Comparison of ENCODE assay signal across 13 mouse cellular contexts in genomic region chr7:123322452-123323121, GRCm38 (mm10). TPM values are rescaled to one million over a fixed set of nuclear protein-coding genes. Genes with fewer than 3 reads are reported as not detected.
DNase-seq lines count a peak whose midpoint lies in the region; ATAC-seq and TF ChIP-seq lines count a peak whose summit lies in the region.
"Had no signal": no experiment of that assay in that cellular context is flagged by ENCODE, and none has a peak within 500 bp of the region (broad histone marks: within the 10 kb centered on the region; RNA-seq: fewer than 3 reads in every experiment).

No protein-coding gene starts in this region.

- ATAC-seq in erythroid progenitor cell, adult 5-6 weeks (replicated peaks; ENCODE audit: low FRiP score, poor library complexity, severe bottlenecking), result peak; percentile 64
- ATAC-seq in hindbrain, embryonic 16.5 days, result no peak
- ATAC-seq: forebrain, embryonic 14.5 days; Patski had no signal

- peak overlapping the region; percentile 53 for H3K27ac ChIP-seq in MEL (ENCODE audit: control insufficient read depth, low read depth, low read length)
- H3K27ac ChIP-seq in hindbrain, embryonic 16.5 days (ENCODE audit: low read depth, low read length), result no peak overlapping the region
- H3K27ac ChIP-seq in hindbrain, embryonic 10.5 days, result no peak overlapping the region
- H3K27ac ChIP-seq: hindbrain, embryonic 14.5 days had no signal

- H3K4me3 ChIP-seq in MEL (ENCODE audit: control insufficient read depth in 1 of 2, insufficient read depth in 1 of 2, low read depth in 2 of 2, low read length in 2 of 2), result no peak overlapping the region
- no peak overlapping the region for H3K4me3 ChIP-seq in lung, adult 2 months (replicated peaks; ENCODE audit: extremely low read depth, low read depth, low read length)
- no peak overlapping the region for H3K4me3 ChIP-seq in hindbrain, embryonic 16.5 days (ENCODE audit: low read length)
- no peak overlapping the region for H3K4me3 ChIP-seq in hindbrain, embryonic 10.5 days
- H3K4me3 ChIP-seq: myocyte had no signal

- TF ChIP-seq POLR2A in MEL (IDR thresholded peaks at IDR 0.05; ENCODE audit: control insufficient read depth in 1 of 2, insufficient read depth in 1 of 2, low read depth in 1 of 2, low read length in 2 of 2, poor library complexity in 1 of 2), result no peak; a peak in 1 of 4 replicates
- no peak for TF ChIP-seq POLR2A in lung, adult 2 months (IDR thresholded peaks at IDR 0.05; ENCODE audit: borderline replicate concordance, extremely low read depth, low read depth, low read length)

- no peaks in the 10 kb centered on the region for H3K79me2 ChIP-seq in MEL (ENCODE audit: control insufficient read depth, insufficient read depth, low read length, poor library complexity)

- peaks cover 4 to 6% of the 10 kb centered on the region in 2 experiments for H3K4me1 ChIP-seq in MEL (ENCODE audit: control insufficient read depth in 1 of 2, insufficient read depth in 2 of 2, low read length in 2 of 2)
- peaks cover 3% of the 10 kb centered on the region; the same call in 1 of the 2 replicates for H3K4me1 ChIP-seq in lung, adult 2 months (ENCODE audit: control insufficient read depth, insufficient read depth, low read length)
- H3K4me1 ChIP-seq in hindbrain, embryonic 16.5 days (ENCODE audit: control insufficient read depth, insufficient read depth, low read depth, low read length), result no peaks in the 10 kb centered on the region
- no peaks in the 10 kb centered on the region for H3K4me1 ChIP-seq in hindbrain, embryonic 10.5 days (replicated peaks)

- TF ChIP-seq RAD21 in MEL (IDR thresholded peaks at IDR 0.05; ENCODE audit: low read depth, low read length), result no peak

- no peak overlapping the region for H3K4me2 ChIP-seq in hindbrain, embryonic 16.5 days (ENCODE audit: low read length)
- H3K4me2 ChIP-seq: hindbrain, embryonic 14.5 days had no signal

- H3K27me3 ChIP-seq in MEL (ENCODE audit: control insufficient read depth in 1 of 2, insufficient read depth in 2 of 2, low read length in 2 of 2), result no peaks in the 10 kb centered on the region
- no peaks in the 10 kb centered on the region for H3K27me3 ChIP-seq in splenic B cell, adult 2 months (ENCODE audit: control insufficient read depth, insufficient read depth, low read length, poor library complexity, severe bottlenecking)
- no peaks in the 10 kb centered on the region for H3K27me3 ChIP-seq in hindbrain, embryonic 16.5 days (replicated peaks; ENCODE audit: control insufficient read depth, insufficient read depth, low read length)
- H3K27me3 ChIP-seq in hindbrain, embryonic 10.5 days (ENCODE audit: insufficient read depth, poor library complexity, severe bottlenecking), result no peaks in the 10 kb centered on the region
- H3K27me3 ChIP-seq: Patski had no signal

- WGBS in lung, adult 2 months, result 60% methylated on average over 13 of the region's 13 CpGs
- 89% methylated on average over 13 of the region's 13 CpGs for WGBS in hindbrain, embryonic 16.5 days
- WGBS in hindbrain, embryonic 10.5 days, result 91% methylated on average over 13 of the region's 13 CpGs

- no peak for TF ChIP-seq CTCF in MEL (IDR thresholded peaks at IDR 0.05 in 2 of 3, conservative IDR thresholded peaks at IDR 0.05 in 1 of 3; ENCODE audit: control insufficient read depth in 1 of 3, insufficient read depth in 1 of 3, low read depth in 2 of 3, low read length in 3 of 3, poor library complexity in 1 of 3, severe bottlenecking in 1 of 3)
- no peak for TF ChIP-seq CTCF in lung, adult 2 months (IDR thresholded peaks at IDR 0.05; ENCODE audit: insufficient read depth, low read length)

- no peaks in the 10 kb centered on the region for H3K9me3 ChIP-seq in MEL (replicated peaks; ENCODE audit: insufficient read depth, low read length)
- no peaks in the 10 kb centered on the region for H3K9me3 ChIP-seq in hindbrain, embryonic 16.5 days (ENCODE audit: control insufficient read depth, low read length)
- no peaks in the 10 kb centered on the region for H3K9me3 ChIP-seq in hindbrain, embryonic 10.5 days

- H3K9ac ChIP-seq in MEL (ENCODE audit: control insufficient read depth, low read depth, low read length, poor library complexity, severe bottlenecking), result peak overlapping the region; percentile 32; the same call in 1 of the 2 replicates
- H3K9ac ChIP-seq in hindbrain, embryonic 16.5 days (ENCODE audit: low read depth, low read length), result no peak overlapping the region
- H3K9ac ChIP-seq: hindbrain, embryonic 14.5 days had no signal

- no peak for TF ChIP-seq EP300 in MEL (IDR thresholded peaks at IDR 0.05; ENCODE audit: low read depth in 1 of 2, low read length in 2 of 2)

- H3K36me3 ChIP-seq in MEL (ENCODE audit: control insufficient read depth in 1 of 2, insufficient read depth in 2 of 2, low read length in 2 of 2), result peaks cover 4% of the 10 kb centered on the region in 2 experiments; a peak in 3 of 4 replicates
- H3K36me3 ChIP-seq in splenic B cell, adult 2 months (ENCODE audit: control insufficient read depth, insufficient read depth, low read length, poor library complexity, severe bottlenecking), result peaks cover 20% of the 10 kb centered on the region
- H3K36me3 ChIP-seq in hindbrain, embryonic 16.5 days (ENCODE audit: control insufficient read depth, insufficient read depth, low read length), result peaks cover 17% of the 10 kb centered on the region
- H3K36me3 ChIP-seq in hindbrain, embryonic 10.5 days, result peaks cover 95% of the 10 kb centered on the region

- DNase-seq in MEL (ENCODE audit: low read depth, low spot score), result peak; percentile 78
- peak; percentile 35 for DNase-seq in lung, adult 2 months
- DNase-seq in splenic B cell, adult 2 months (ENCODE audit: low read depth, low spot score), result peak; percentile 29
- no peak for DNase-seq in embryo, embryonic 10 days (ENCODE audit: low spot score)
- no peak for DNase-seq in kidney, postnatal 36 days
- no peak for DNase-seq in hindbrain, embryonic 10.5 days (ENCODE audit: low spot score)
- DNase-seq: cerebellum, adult 9-10 months had no signal

TF ChIP-seq in MEL, 35 proteins besides CTCF, POLR2A, EP300 and RAD21:
- TF ChIP-seq NRF1 (IDR thresholded peaks at IDR 0.05; ENCODE audit: insufficient read depth, low read depth, low read length, poor library complexity, severe bottlenecking), result peak; percentile 53; the same call in 1 of the 2 replicates
- TF ChIP-seq ETS1 (IDR thresholded peaks at IDR 0.05; ENCODE audit: low read depth, low read length), result 0 out of 2 replicates have a peak, but pooled peaks have one; percentile 27
- no peak for TF ChIP-seq MYB (IDR thresholded peaks at IDR 0.05; ENCODE audit: low read depth, low read length)
- no peak for TF ChIP-seq SMC3 (IDR thresholded peaks at IDR 0.05; ENCODE audit: low read depth, low read length)
TF ChIP-seq in MEL: peak in this region for 2.

RNA-seq across cellular contexts. Expression of gene Lcmt1, which starts 47.0 kb away (rescaled TPM):
- total RNA-seq in MEL (2012; rRNA removed), result 45.3 and 51.7 TPM in 2 replicates
- 10 to 100 TPM in 1 of 2 experiments, not detected in 1; 44.4 TPM for polyA plus RNA-seq in MEL (2012; ENCODE audit: insufficient read depth in 1 of 2, insufficient read length in 2 of 2, low read depth in 1 of 2, low replicate concordance in 2 of 2, missing spikeins in 1 of 2)
- total RNA-seq in erythroid progenitor cell, adult 5-6 weeks (2015; ENCODE audit: low replicate concordance), result 16.8 and 24.9 TPM in 2 replicates
- 16.0 and 21.4 TPM in 2 replicates for total RNA-seq in erythroid progenitor cell, adult 5-6 weeks (2017; ENCODE audit: low replicate concordance)
- 15.2 and 17.8 TPM in 2 replicates for polyA plus RNA-seq in lung, adult 2 months (2012; rRNA removed)
- polyA plus RNA-seq in hindbrain, embryonic 16.5 days (2015; fragmentation: Nextera tagmentation; extraction: Ambion mirVana), result 104 and 112 TPM in 2 replicates
- 57.9 and 58.0 TPM in 2 replicates for polyA plus RNA-seq in hindbrain, embryonic 10.5 days (2016; fragmentation: Nextera tagmentation; extraction: Ambion mirVana)

RNA-seq across cellular contexts. Expression of gene Arhgap17, which starts 47.1 kb away (rescaled TPM):
- total RNA-seq in MEL (2012; rRNA removed), result 2.6 and 3.1 TPM in 2 replicates
- 100 to 1,000 TPM in 1 of 2 experiments, 10 to 100 TPM in 1; 33.7 to 124 TPM for polyA plus RNA-seq in MEL (2012; ENCODE audit: insufficient read depth in 1 of 2, insufficient read length in 2 of 2, low read depth in 1 of 2, low replicate concordance in 2 of 2, missing spikeins in 1 of 2)
- 32.8 and 34.0 TPM in 2 replicates for total RNA-seq in erythroid progenitor cell, adult 5-6 weeks (2015; ENCODE audit: low replicate concordance)
- total RNA-seq in erythroid progenitor cell, adult 5-6 weeks (2017; ENCODE audit: low replicate concordance), result 11.4 and 15.7 TPM in 2 replicates
- polyA plus RNA-seq in lung, adult 2 months (2012; rRNA removed), result 28.5 and 35.3 TPM in 2 replicates
- polyA plus RNA-seq in hindbrain, embryonic 16.5 days (2015; fragmentation: Nextera tagmentation; extraction: Ambion mirVana), result 8.8 and 11.2 TPM in 2 replicates
- polyA plus RNA-seq in hindbrain, embryonic 10.5 days (2016; fragmentation: Nextera tagmentation; extraction: Ambion mirVana), result 31.4 TPM in 2 replicates

Comparison
In these comparisons a context has a peak if more than half of its experiments do, and no peak if none do; other contexts are left out.
1. DNase-seq: peak in MEL (single experiment), lung, adult 2 months (single experiment) and splenic B cell, adult 2 months (single experiment); none in embryo, embryonic 10 days (single experiment), kidney, postnatal 36 days (0 of 2) and hindbrain, embryonic 10.5 days (single experiment).